Mouse (Mus musculus) MEL (cell line): ENCODE data around the gene Tmem179b. TPM values are rescaled to one million over a fixed set of nuclear protein-coding genes. Genes with fewer than 3 reads are reported as not detected.

Experiments
- DNase-seq: peaks from one replicate; pipeline ENCODE4 v3.0.0; 2011; ENCODE audit warnings: low read depth, low spot score
- H3K27ac ChIP-seq: 2 replicates; pipeline ENCODE4 v1.5.1; 2012; ENCODE audit warnings: low read depth, mild to moderate bottlenecking, control low read depth, low read length, moderate library complexity; ENCODE audit not compliant: control insufficient read depth
- H3K27me3 ChIP-seq, 2 experiments: fragments of 150-350 bp in 1 of 2; sonication (generic) in 1 of 2; 2 replicates each; pipeline ENCODE4 v1.6.1; 2012; ENCODE audit warnings: low read length in 2 of 2, mild to moderate bottlenecking in 2 of 2, improper control_type of control experiment in 1 of 2, moderate library complexity in 1 of 2; ENCODE audit not compliant: insufficient read depth in 2 of 2, control insufficient read depth in 1 of 2
- H3K36me3 ChIP-seq, 2 experiments: 2 replicates each; pipeline ENCODE4 v1.6.1; 2012 to 2014; ENCODE audit warnings: low read length in 2 of 2, improper control_type of control experiment in 1 of 2, inconsistent platforms in 1 of 2, mild to moderate bottlenecking in 1 of 2; ENCODE audit not compliant: insufficient read depth in 2 of 2, control insufficient read depth in 1 of 2
- H3K4me1 ChIP-seq, 2 experiments: fragments of 150-350 bp in 1 of 2; sonication (generic) in 1 of 2; 2 replicates each; pipeline ENCODE4 v1.6.1; 2012; ENCODE audit warnings: low read length in 2 of 2, improper control_type of control experiment in 1 of 2, mild to moderate bottlenecking in 1 of 2; ENCODE audit not compliant: insufficient read depth in 2 of 2, control insufficient read depth in 1 of 2
- H3K4me3 ChIP-seq, 2 experiments: fragments of 150-350 bp in 1 of 2; sonication (generic) in 1 of 2; 2 replicates each; pipeline ENCODE4 v1.5.1; 2012; ENCODE audit warnings: low read depth in 2 of 2, low read length in 2 of 2, mild to moderate bottlenecking in 2 of 2, moderate library complexity in 2 of 2, control low read depth in 1 of 2, improper control_type of control experiment in 1 of 2; ENCODE audit not compliant: control insufficient read depth in 1 of 2, insufficient read depth in 1 of 2
- H3K79me2 ChIP-seq: 2 replicates; pipeline ENCODE4 v1.6.1; 2012; ENCODE audit warnings: mild to moderate bottlenecking, low read length, moderate library complexity; ENCODE audit not compliant: control insufficient read depth, poor library complexity, insufficient read depth
- H3K9ac ChIP-seq: 2 replicates; pipeline ENCODE4 v1.6.1; 2012; ENCODE audit warnings: low read depth, mild to moderate bottlenecking, control low read depth, low read length, moderate library complexity; ENCODE audit not compliant: control insufficient read depth, poor library complexity, severe bottlenecking
- H3K9me3 ChIP-seq: fragments of 150-350 bp; sonication (generic); replicated peaks from 2 replicates; pipeline ENCODE4 v1.6.1; 2012; ENCODE audit warnings: mild to moderate bottlenecking, low read length, improper control_type of control experiment, moderate library complexity; ENCODE audit not compliant: insufficient read depth
- CHD1 ChIP-seq: IDR thresholded peaks from 2 replicates; pipeline ENCODE4 v1.6.1; 2012; ENCODE audit warnings: low read depth, mild to moderate bottlenecking, inconsistent platforms, low read length, improper control_type of control experiment
- CHD2 ChIP-seq: IDR thresholded peaks from 2 replicates; pipeline ENCODE4 v1.6.1; 2011; ENCODE audit warnings: low read length, improper control_type of control experiment
- E2F4 ChIP-seq: IDR thresholded peaks from 2 replicates; pipeline ENCODE4 v1.6.1; 2011; ENCODE audit warnings: low read depth, low read length, improper control_type of control experiment, borderline replicate concordance
- ELF1 ChIP-seq: IDR thresholded peaks from 2 replicates; pipeline ENCODE4 v1.6.1; 2014; ENCODE audit warnings: low read depth, mild to moderate bottlenecking, inconsistent platforms, low read length, improper control_type of control experiment, moderate library complexity
- EP300 ChIP-seq, 2 experiments: IDR thresholded peaks; 2 replicates each; pipeline ENCODE4 v1.6.1; 2011; ENCODE audit warnings: improper control_type of control experiment in 2 of 2, low read length in 2 of 2, low read depth in 1 of 2, mild to moderate bottlenecking in 1 of 2
- ETS1 ChIP-seq: IDR thresholded peaks from 2 replicates; pipeline ENCODE4 v1.6.1; 2012; ENCODE audit warnings: low read depth, mild to moderate bottlenecking, inconsistent platforms, low read length, improper control_type of control experiment, moderate library complexity
- GABPA ChIP-seq: IDR thresholded peaks from 2 replicates; pipeline ENCODE4 v1.6.1; 2012; ENCODE audit warnings: low read depth, mild to moderate bottlenecking, inconsistent platforms, low read length, improper control_type of control experiment, moderate library complexity
- GATA1 ChIP-seq: IDR thresholded peaks from 2 replicates; pipeline ENCODE4 v1.6.1; 2011; ENCODE audit warnings: low read depth, low read length, improper control_type of control experiment
- JUND ChIP-seq: IDR thresholded peaks from 2 replicates; pipeline ENCODE4 v1.6.1; 2011; ENCODE audit warnings: low read depth, mild to moderate bottlenecking, improper control_type of control experiment, low read length
- KAT2A ChIP-seq: conservative IDR thresholded peaks from 2 replicates; pipeline ENCODE4 v1.6.1; 2012; ENCODE audit warnings: low read depth, low read length, improper control_type of control experiment, inconsistent platforms
- MAZ ChIP-seq: IDR thresholded peaks from 2 replicates; pipeline ENCODE4 v1.6.1; 2012; ENCODE audit warnings: low read depth, mild to moderate bottlenecking, inconsistent platforms, low read length, improper control_type of control experiment
- MEF2A ChIP-seq: IDR thresholded peaks from 2 replicates; pipeline ENCODE4 v1.6.1; 2014; ENCODE audit warnings: low read depth, mild to moderate bottlenecking, inconsistent platforms, low read length, improper control_type of control experiment; ENCODE audit not compliant: poor library complexity, insufficient replicate concordance, severe bottlenecking; ENCODE audit errors: extremely low read depth
- MXI1 ChIP-seq: IDR thresholded peaks from 2 replicates; pipeline ENCODE4 v1.6.1; 2011; ENCODE audit warnings: mild to moderate bottlenecking, low read depth, low read length, improper control_type of control experiment
- MYC ChIP-seq: IDR thresholded peaks from 2 replicates; pipeline ENCODE4 v1.6.1; 2011; ENCODE audit warnings: low read depth, mild to moderate bottlenecking, low read length, improper control_type of control experiment, moderate library complexity
- NELFE ChIP-seq: IDR thresholded peaks from 2 replicates; pipeline ENCODE4 v1.6.1; 2011; ENCODE audit warnings: low read depth, low read length, improper control_type of control experiment
- NRF1 ChIP-seq: IDR thresholded peaks from 2 replicates; pipeline ENCODE4 v1.6.1; 2014; ENCODE audit warnings: low read depth, mild to moderate bottlenecking, inconsistent platforms, low read length, improper control_type of control experiment, moderate library complexity; ENCODE audit not compliant: poor library complexity, insufficient read depth, severe bottlenecking
- POLR2A ChIP-seq, 2 experiments: IDR thresholded peaks; 2 replicates each; pipeline ENCODE4 v1.6.1; 2011 to 2012; ENCODE audit warnings: low read length in 2 of 2, mild to moderate bottlenecking in 2 of 2, control low read depth in 1 of 2, improper control_type of control experiment in 1 of 2, low read depth in 1 of 2, moderate library complexity in 1 of 2; ENCODE audit not compliant: control insufficient read depth in 1 of 2, insufficient read depth in 1 of 2, poor library complexity in 1 of 2
- POLR2AphosphoS2 ChIP-seq: IDR thresholded peaks from 2 replicates; pipeline ENCODE4 v1.6.1; 2011; ENCODE audit warnings: low read length, improper control_type of control experiment
- POLR2AphosphoS5 ChIP-seq: IDR thresholded peaks from 2 replicates; pipeline ENCODE4 v1.6.1; 2012; ENCODE audit warnings: low read depth, borderline replicate concordance, mild to moderate bottlenecking, inconsistent platforms, low read length, moderate library complexity, mixed read lengths
- RAD21 ChIP-seq: IDR thresholded peaks from 2 replicates; pipeline ENCODE4 v1.6.1; 2011; ENCODE audit warnings: mild to moderate bottlenecking, low read depth, low read length, improper control_type of control experiment
- RCOR1 ChIP-seq: IDR thresholded peaks from 2 replicates; pipeline ENCODE4 v1.6.1; 2012; ENCODE audit warnings: low read depth, mild to moderate bottlenecking, inconsistent platforms, low read length, improper control_type of control experiment
- SIN3A ChIP-seq: IDR thresholded peaks from 2 replicates; pipeline ENCODE4 v1.6.1; 2012; ENCODE audit warnings: low read length, improper control_type of control experiment, inconsistent platforms
- SMC3 ChIP-seq: IDR thresholded peaks from 2 replicates; pipeline ENCODE4 v1.6.1; 2011; ENCODE audit warnings: low read depth, low read length, improper control_type of control experiment
- TAL1 ChIP-seq: IDR thresholded peaks from 2 replicates; pipeline ENCODE4 v1.6.1; 2012; ENCODE audit warnings: mild to moderate bottlenecking, inconsistent platforms, low read length, moderate library complexity, mixed read lengths
- TBP ChIP-seq: IDR thresholded peaks from 2 replicates; pipeline ENCODE4 v1.8.0; 2011; ENCODE audit warnings: low read depth, low read length, improper control_type of control experiment
- TCF12 ChIP-seq: IDR thresholded peaks from 2 replicates; pipeline ENCODE4 v1.6.1; 2014; ENCODE audit warnings: low read depth, mild to moderate bottlenecking, inconsistent platforms, low read length, improper control_type of control experiment, moderate library complexity
- UBTF ChIP-seq: IDR thresholded peaks from 2 replicates; pipeline ENCODE4 v1.6.1; 2012; ENCODE audit warnings: low read depth, mild to moderate bottlenecking, inconsistent platforms, low read length, improper control_type of control experiment, moderate library complexity, borderline replicate concordance; ENCODE audit not compliant: insufficient read depth
- USF1 ChIP-seq: IDR thresholded peaks from 2 replicates; pipeline ENCODE4 v1.6.1; 2014; ENCODE audit warnings: low read depth, mild to moderate bottlenecking, inconsistent platforms, low read length, improper control_type of control experiment, moderate library complexity
- USF2 ChIP-seq, 2 experiments: IDR thresholded peaks; 2 replicates each; pipeline ENCODE4 v1.6.1; 2011 to 2012; ENCODE audit warnings: improper control_type of control experiment in 2 of 2, low read length in 2 of 2, borderline replicate concordance in 1 of 2, inconsistent platforms in 1 of 2, low read depth in 1 of 2, mild to moderate bottlenecking in 1 of 2; ENCODE audit not compliant: insufficient read depth in 1 of 2
- ZMIZ1 ChIP-seq: IDR thresholded peaks from 2 replicates; pipeline ENCODE4 v1.6.1; 2012; ENCODE audit warnings: low read depth, mild to moderate bottlenecking, inconsistent platforms, low read length, improper control_type of control experiment, moderate library complexity
- ZNF384 ChIP-seq: IDR thresholded peaks from 2 replicates; pipeline ENCODE4 v1.6.1; 2012; ENCODE audit warnings: low read depth, mild to moderate bottlenecking, inconsistent platforms, low read length, improper control_type of control experiment
- polyA plus RNA-seq, 2 experiments: library from polyadenylated mRNA; stranded (reverse) in 1 of 2; unstranded in 1 of 2; fragments of >175 nt in 1 of 2; fragments of >200 nt in 1 of 2; gene quantifications; 2 replicates each; pipeline versions ENCODE4 v1.2.1 to v1.2.4; 2012; ENCODE audit warnings: low replicate concordance in 2 of 2, low read depth in 1 of 2; ENCODE audit not compliant: insufficient read length in 2 of 2, insufficient read depth in 1 of 2, missing spikeins in 1 of 2
- total RNA-seq: library from RNA; depleted of rRNA; stranded (reverse); fragments of 300-350 nt; gene quantifications from 2 replicates; pipeline ENCODE4 v1.2.3, GENCODE M21; 2012

Tmem179b gene
- total and polyA plus RNA-seq, 3 experiments = 60.0 to 101 TPM; not detected in 1

GRCm38 (mm10) chr19:8758899-8759298 lies 15.4 kb downstream of the Tmem179b start:
- peak overlapping the region; percentile 91 for H3K9ac ChIP-seq
- H3K36me3 ChIP-seq = peaks cover 17 to 26% of the 10 kb centered on the region in 2 experiments
- H3K4me1 ChIP-seq = peaks cover 7 to 22% of the 10 kb centered on the region in 2 experiments; a peak in 3 of 4 replicates
- no peaks in the 10 kb centered on the region for H3K27me3 ChIP-seq
- peak overlapping the region; percentile 90 for H3K27ac ChIP-seq
- peaks cover 66% of the 10 kb centered on the region for H3K79me2 ChIP-seq
- no peaks in the 10 kb centered on the region for H3K9me3 ChIP-seq
- DNase-seq = peak; percentile 91
- TF ChIP-seq JUND (no peak), EP300 (IDR thresholded peaks at IDR 0.05; ENCODE audit: low read depth in 1 of 2, low read length in 2 of 2) (peak; percentile 85 to 92), RAD21 (no peak), ETS1 (peak; percentile 79), POLR2A (IDR thresholded peaks at IDR 0.05; ENCODE audit: control insufficient read depth in 1 of 2, insufficient read depth in 1 of 2, low read depth in 1 of 2, low read length in 2 of 2, poor library complexity in 1 of 2) (peak in 1 of 2 experiments; percentile 47; a peak in 1 of 4 replicates), TCF12 (peak; percentile 84), MXI1 (peak; percentile 91), SIN3A (peak; percentile 91), MYC (0 out of 2 replicates have a peak, but pooled peaks have one; percentile 49), TAL1 (peak; percentile 93), RCOR1 (peak; percentile 34; the same call in 1 of the 2 replicates), CHD1 (no peak), TBP (peak; percentile 73), GATA1 (peak; percentile 90), NRF1 (no peak)
- H3K4me3 ChIP-seq = peak overlapping the region; percentile 60 to 87

- no peaks in the 10 kb centered on the region for H3K9me3 ChIP-seq
- H3K27me3 ChIP-seq = no peaks in the 10 kb centered on the region
- peak overlapping the region; percentile 91 for H3K9ac ChIP-seq
- peaks cover 7 to 26% of the 10 kb centered on the region in 2 experiments for H3K36me3 ChIP-seq
- peak; percentile 68 for DNase-seq
- H3K79me2 ChIP-seq = peaks cover 63% of the 10 kb centered on the region
- peak overlapping the region; percentile 78 for H3K27ac ChIP-seq
- H3K4me1 ChIP-seq = peaks cover 7 to 22% of the 10 kb centered on the region in 2 experiments; a peak in 3 of 4 replicates
- H3K4me3 ChIP-seq = peak overlapping the region; percentile 72 to 87
- no peak for TF ChIP-seq MYC
- TF ChIP-seq POLR2AphosphoS5 = no peak
- TF ChIP-seq CHD1 = peak; percentile 86; the same call in 1 of the 2 replicates
- TF ChIP-seq NELFE = no peak
- no peak for TF ChIP-seq KAT2A
- no peak for TF ChIP-seq MAZ
- peak; percentile 70 for TF ChIP-seq MXI1
- TF ChIP-seq ZMIZ1 = no peak
- no peak for TF ChIP-seq CHD2
- TF ChIP-seq TBP = no peak
- TF ChIP-seq E2F4 = no peak
- no peak for TF ChIP-seq USF2 (IDR thresholded peaks at IDR 0.05; ENCODE audit: borderline replicate concordance in 1 of 2, insufficient read depth in 1 of 2, low read depth in 1 of 2, low read length in 2 of 2)
- no peak for TF ChIP-seq USF1
- TF ChIP-seq POLR2AphosphoS2 = no peak
- TF ChIP-seq JUND = no peak
- TF ChIP-seq UBTF = no peak
- no peak for TF ChIP-seq EP300 (IDR thresholded peaks at IDR 0.05; ENCODE audit: low read depth in 1 of 2, low read length in 2 of 2)
- no peak for TF ChIP-seq ELF1
- no peak for TF ChIP-seq GABPA
- TF ChIP-seq SMC3 = no peak
- TF ChIP-seq ZNF384 = no peak
- no peak for TF ChIP-seq MEF2A
Measured at GRCm38 (mm10) chr19:8757471-8757998, 16.7 kb downstream of the Tmem179b start.
